Mouse (Mus musculus): ENCODE measurements at regions not wholly inside any gene's neighbourhood (a gene's known extent, or its start where the extent isn't known, plus 50 kb on each side); places are given as distances from the start of the nearest gene placed in this dataset.

GRCm38 (mm10) chr11:24340677-24341076 lies 262.8 kb downstream of the Bcl11a start:
- no peak for DNase-seq (ENCODE audit: low spot score in 2 of 2)

GRCm38 (mm10) chr11:24341650-24342049 lies 263.8 kb downstream of the Bcl11a start:
- no peak for DNase-seq (ENCODE audit: low spot score in 2 of 2)

- no peak for DNase-seq (ENCODE audit: low spot score in 2 of 2)
Observed at GRCm38 (mm10) chr11:24342176-24342575, 264.3 kb downstream of the Bcl11a start.

GRCm38 (mm10) chr11:24342732-24343131 lies 264.9 kb downstream of the Bcl11a start:
- DNase-seq (ENCODE audit: low spot score in 2 of 2): no peak

GRCm38 (mm10) chr11:24347225-24347624 lies 269.4 kb downstream of the Bcl11a start:
- no peak for DNase-seq (ENCODE audit: low spot score in 2 of 2)

- no peak for DNase-seq (ENCODE audit: low spot score in 2 of 2)
Observed at GRCm38 (mm10) chr11:24348741-24349140, 270.9 kb downstream of the Bcl11a start.

GRCm38 (mm10) chr11:24349967-24350643 lies 272.2 kb downstream of the Bcl11a start:
- DNase-seq (ENCODE audit: low spot score in 2 of 2): no peak

- DNase-seq (ENCODE audit: low spot score in 2 of 2): no peak
Observed at GRCm38 (mm10) chr11:24350839-24351238, 273.0 kb downstream of the Bcl11a start.

- DNase-seq (ENCODE audit: low spot score in 2 of 2): no peak
Observed at GRCm38 (mm10) chr11:24352071-24352470, 274.2 kb downstream of the Bcl11a start.

GRCm38 (mm10) chr11:24353056-24353455 lies 275.2 kb downstream of the Bcl11a start:
- no peak for DNase-seq (ENCODE audit: low spot score in 2 of 2)

- DNase-seq (ENCODE audit: low spot score in 2 of 2): no peak
Observed at GRCm38 (mm10) chr11:24357388-24357787, 279.5 kb downstream of the Bcl11a start.

- no peak for DNase-seq (ENCODE audit: low spot score in 2 of 2)
Observed at GRCm38 (mm10) chr11:24359086-24359485, 281.2 kb downstream of the Bcl11a start.

GRCm38 (mm10) chr11:24361998-24362687 lies 284.3 kb downstream of the Bcl11a start:
- DNase-seq (ENCODE audit: low spot score in 2 of 2): no peak

- DNase-seq (ENCODE audit: low spot score in 2 of 2): no peak
Observed at GRCm38 (mm10) chr11:24362688-24363035, 284.8 kb downstream of the Bcl11a start.

GRCm38 (mm10) chr11:24363418-24364364 lies 285.8 kb downstream of the Bcl11a start:
- DNase-seq (ENCODE audit: low spot score in 2 of 2): no peak

GRCm38 (mm10) chr11:24370198-24370860 lies 292.5 kb downstream of the Bcl11a start:
- DNase-seq (ENCODE audit: low spot score in 2 of 2): no peak

- DNase-seq (ENCODE audit: low spot score in 2 of 2): no peak
Observed at GRCm38 (mm10) chr11:24370861-24371686, 293.2 kb downstream of the Bcl11a start.

GRCm38 (mm10) chr11:24371687-24371950 lies 293.8 kb downstream of the Bcl11a start:
- DNase-seq (ENCODE audit: low spot score in 2 of 2): no peak

GRCm38 (mm10) chr11:24371963-24372362 lies 294.1 kb downstream of the Bcl11a start:
- DNase-seq (ENCODE audit: low spot score in 2 of 2): no peak

- DNase-seq (ENCODE audit: low spot score in 2 of 2): no peak
Observed at GRCm38 (mm10) chr11:24372616-24373015, 294.8 kb downstream of the Bcl11a start.

GRCm38 (mm10) chr11:24373301-24373700 lies 295.4 kb downstream of the Bcl11a start:
- DNase-seq (ENCODE audit: low spot score in 2 of 2): no peak
